Mouse (Mus musculus) forebrain, embryonic 14.5 days (tissue): Measurements from ENCODE around the gene Asic2. TPM values are rescaled to one million over a fixed set of nuclear protein-coding genes. Genes with fewer than 3 reads are reported as not detected.

Experiments
- ATAC-seq: fragments of 200-750 bp; cut with Nextera tagmentation; 2 replicates; pipeline ENCODE4 v1.8.0; 2017; ENCODE audit warnings: mild to moderate bottlenecking, moderate library complexity
- DNase-seq: peaks from one replicate; pipeline ENCODE4 v3.0.0-alpha.2; 2015; ENCODE audit warnings: low spot score
- H3K27ac ChIP-seq: fragments of 300-500 bp; sonication (generic); 2 replicates; pipeline ENCODE4 v1.5.1; 2014; ENCODE audit warnings: low read depth, mild to moderate bottlenecking, control low read depth, low read length, moderate library complexity
- H3K27me3 ChIP-seq: fragments of 300-500 bp; sonication (generic); replicated peaks from 2 replicates; pipeline ENCODE4 v1.6.1; 2014; ENCODE audit warnings: low read length, control low read depth, mixed read lengths; ENCODE audit not compliant: control insufficient read depth, insufficient read depth
- H3K36me3 ChIP-seq: fragments of 300-500 bp; sonication (generic); 2 replicates; pipeline ENCODE4 v1.6.1; 2014; ENCODE audit warnings: low read length, control low read depth; ENCODE audit not compliant: control insufficient read depth, insufficient read depth
- H3K4me1 ChIP-seq: fragments of 300-500 bp; sonication (generic); 2 replicates; pipeline ENCODE4 v1.6.1; 2014; ENCODE audit warnings: antibody characterized with exemption, low read length, control low read depth; ENCODE audit not compliant: control insufficient read depth, insufficient read depth
- H3K4me2 ChIP-seq: fragments of 300-500 bp; sonication (generic); 2 replicates; pipeline ENCODE4 v1.6.1; 2014; ENCODE audit warnings: mild to moderate bottlenecking, control low read depth, low read length
- H3K4me3 ChIP-seq: fragments of 300-500 bp; sonication (generic); 2 replicates; pipeline ENCODE4 v1.5.1; 2014; ENCODE audit warnings: low read depth, low read length, control low read depth
- H3K9ac ChIP-seq: fragments of 300-500 bp; sonication (generic); 2 replicates; pipeline ENCODE4 v1.6.1; 2014; ENCODE audit warnings: mild to moderate bottlenecking, low read length, control low read depth, moderate library complexity
- H3K9me3 ChIP-seq: fragments of 300-500 bp; sonication (generic); replicated peaks from 2 replicates; pipeline ENCODE4 v1.6.1; 2016; ENCODE audit warnings: low read length, control low read depth, mixed read lengths; ENCODE audit not compliant: control insufficient read depth
- WGBS: fragments of 180-500 bp; shearing (Covaris S2); extraction: QIAGEN DNeasy Blood & Tissue Kit; methylation state at CpG from one replicate; pipeline ENCODE4 v1.1.7; 2014; 5-methylcytosine and 5-hydroxymethylcytosine counted together
- polyA plus RNA-seq: library from polyadenylated mRNA; unstranded; fragments of >200 nt; fragmentation: Nextera tagmentation; extraction: Ambion mirVana; gene quantifications from 2 replicates; pipeline ENCODE4 v1.2.1, GENCODE M21; 2014

The Asic2 gene
- polyA plus RNA-seq, 1 experiment from 2014 or later, result 3.8 TPM

DNA sequence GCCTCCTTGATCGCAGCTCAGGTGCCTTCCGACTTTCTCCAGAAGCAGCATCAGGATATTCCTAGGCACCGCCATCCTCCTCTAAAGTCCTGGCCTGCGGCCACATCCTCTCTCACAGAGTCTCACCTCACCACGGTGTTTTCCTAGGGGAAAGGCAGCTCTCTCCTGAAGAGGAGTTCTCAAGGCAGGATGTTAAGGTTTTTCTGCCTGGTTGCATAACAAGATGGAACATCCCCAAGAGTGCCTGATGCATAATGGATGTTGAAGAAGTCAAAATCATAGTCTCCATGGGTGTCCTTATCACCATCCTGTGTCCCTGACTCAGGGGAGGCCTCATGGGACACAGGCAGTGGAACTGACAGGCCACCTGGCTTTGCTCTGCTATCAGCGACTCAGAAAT, 1060.4 kb downstream of the Asic2 start:
- H3K4me1 ChIP-seq, result no peaks in the 10 kb centered on the region
- ATAC-seq, result no peak
- H3K9ac ChIP-seq, result no peak overlapping the region
- H3K27ac ChIP-seq, result no peak overlapping the region
- no peaks in the 10 kb centered on the region for H3K27me3 ChIP-seq
- no peak overlapping the region for H3K4me2 ChIP-seq
- no peaks in the 10 kb centered on the region for H3K9me3 ChIP-seq
- no peak overlapping the region for H3K4me3 ChIP-seq
- H3K36me3 ChIP-seq, result no peaks in the 10 kb centered on the region
- WGBS, result 94% methylated on average over 6 of the region's 6 CpGs
- no peak for DNase-seq

DNA sequence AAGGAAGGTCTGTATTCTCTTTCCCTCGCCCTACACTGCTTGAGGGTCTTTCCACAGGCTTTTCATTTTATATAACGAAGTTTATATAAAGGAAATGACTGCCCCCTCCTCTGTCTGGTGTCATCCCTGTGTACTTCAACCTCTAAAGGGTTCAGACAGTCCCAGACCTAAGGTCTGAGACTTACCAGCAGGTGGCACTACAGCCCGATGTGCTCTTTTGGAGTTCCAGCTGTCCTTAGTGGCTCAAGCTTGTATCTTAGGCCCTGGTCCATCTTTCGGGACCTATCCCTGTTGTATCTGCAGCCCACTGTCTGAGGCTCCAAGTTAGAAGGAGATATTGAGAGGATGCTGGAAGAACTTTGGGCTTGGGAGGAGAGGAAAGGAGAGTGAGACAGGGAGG, 1061.8 kb downstream of the Asic2 start:
- Histone ChIP-seq H3K36me3 (no peaks in the 10 kb centered on the region), H3K27me3 (no peaks in the 10 kb centered on the region), H3K27ac (no peak overlapping the region), H3K4me2 (no peak overlapping the region), H3K4me1 (no peaks in the 10 kb centered on the region), H3K4me3 (no peak overlapping the region), H3K9ac (no peak overlapping the region), H3K9me3 (no peaks in the 10 kb centered on the region)
- no peak for ATAC-seq
- WGBS, result 31% methylated on average over 4 of the region's 4 CpGs
- peak; percentile 78 for DNase-seq

DNA sequence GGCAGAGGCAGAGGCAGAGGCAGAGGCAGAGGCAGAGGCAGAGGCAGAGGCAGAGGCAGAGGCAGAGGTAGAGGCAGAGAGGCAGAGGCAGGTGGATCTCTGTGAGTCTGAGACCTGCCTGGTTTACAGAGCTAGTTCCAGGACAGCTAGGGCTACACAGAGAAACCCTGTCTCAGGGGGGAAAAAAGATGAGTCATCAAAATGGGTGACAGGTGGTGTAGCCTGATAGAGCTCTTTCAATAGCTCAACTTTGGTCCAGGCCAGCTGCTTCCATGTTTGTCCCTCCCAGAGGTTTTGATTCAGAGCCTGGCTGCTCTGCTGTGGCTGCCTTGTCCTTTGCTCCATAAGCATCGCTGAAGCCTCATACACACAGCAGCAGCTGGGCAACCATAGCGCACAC, 1063.7 kb downstream of the Asic2 start:
- Histone ChIP-seq H3K4me1 (no peaks in the 10 kb centered on the region), H3K9ac (no peak overlapping the region), H3K27me3 (no peaks in the 10 kb centered on the region), H3K36me3 (no peaks in the 10 kb centered on the region), H3K4me2 (no peak overlapping the region), H3K27ac (no peak overlapping the region), H3K4me3 (no peak overlapping the region), H3K9me3 (no peaks in the 10 kb centered on the region)
- DNase-seq (no peak), ATAC-seq (no peak)
- 88% methylated on average over 2 of the region's 2 CpGs for WGBS

DNA sequence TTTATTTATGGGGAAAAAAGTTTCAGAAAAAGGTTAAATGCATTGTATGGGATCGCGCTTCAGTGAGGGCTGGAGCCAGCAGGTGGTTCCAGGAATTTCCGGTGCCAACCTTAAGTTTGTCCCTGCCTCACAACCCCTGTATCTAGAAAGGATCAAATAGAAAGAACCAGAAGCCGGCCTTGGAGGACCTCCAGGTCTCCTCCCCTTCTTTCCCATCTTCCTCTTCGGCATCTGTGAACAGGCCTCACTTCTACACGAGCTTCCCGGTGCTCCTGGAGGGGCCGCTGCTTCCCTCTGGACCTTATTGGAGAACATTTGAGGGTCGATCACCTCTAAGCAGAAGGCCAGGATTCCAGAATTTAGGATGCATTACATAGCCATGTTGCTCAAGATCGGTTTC, 1064.8 kb downstream of the Asic2 start:
- no peak overlapping the region for H3K27ac ChIP-seq
- H3K4me2 ChIP-seq, result no peak overlapping the region
- no peaks in the 10 kb centered on the region for H3K9me3 ChIP-seq
- ATAC-seq (no peak), DNase-seq (no peak)
- no peaks in the 10 kb centered on the region for H3K36me3 ChIP-seq
- no peak overlapping the region for H3K9ac ChIP-seq
- H3K4me3 ChIP-seq, result no peak overlapping the region
- 80% methylated on average over 10 of the region's 10 CpGs for WGBS
- H3K4me1 ChIP-seq, result no peaks in the 10 kb centered on the region
- H3K27me3 ChIP-seq, result no peaks in the 10 kb centered on the region

DNA sequence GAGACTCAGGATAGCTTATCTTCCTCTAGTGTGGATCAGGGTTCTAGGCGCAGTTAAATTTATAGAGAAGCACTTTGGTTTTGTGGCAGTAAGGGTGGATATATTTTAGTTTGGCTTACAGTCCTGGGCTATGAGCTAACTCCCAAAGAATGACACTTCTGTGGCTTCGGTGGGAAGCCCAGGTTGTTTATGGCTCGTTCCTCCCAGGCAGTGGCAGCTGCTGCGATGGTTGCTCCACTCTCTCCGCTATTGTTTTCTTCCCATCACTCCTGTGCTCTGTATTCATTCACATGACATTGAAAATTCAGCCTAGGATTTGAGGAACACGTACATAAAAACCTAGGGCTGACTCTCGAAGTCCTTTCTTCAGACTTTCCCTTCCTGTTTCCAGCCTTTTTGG, 1065.6 kb downstream of the Asic2 start:
- ATAC-seq, result no peak
- Histone ChIP-seq H3K27ac (no peak overlapping the region), H3K4me2 (no peak overlapping the region), H3K9ac (no peak overlapping the region), H3K9me3 (no peaks in the 10 kb centered on the region), H3K36me3 (no peaks in the 10 kb centered on the region), H3K4me3 (no peak overlapping the region), H3K27me3 (no peaks in the 10 kb centered on the region), H3K4me1 (no peaks in the 10 kb centered on the region)
- 48% methylated on average over 7 of the region's 7 CpGs for WGBS
- DNase-seq, result no peak

DNA sequence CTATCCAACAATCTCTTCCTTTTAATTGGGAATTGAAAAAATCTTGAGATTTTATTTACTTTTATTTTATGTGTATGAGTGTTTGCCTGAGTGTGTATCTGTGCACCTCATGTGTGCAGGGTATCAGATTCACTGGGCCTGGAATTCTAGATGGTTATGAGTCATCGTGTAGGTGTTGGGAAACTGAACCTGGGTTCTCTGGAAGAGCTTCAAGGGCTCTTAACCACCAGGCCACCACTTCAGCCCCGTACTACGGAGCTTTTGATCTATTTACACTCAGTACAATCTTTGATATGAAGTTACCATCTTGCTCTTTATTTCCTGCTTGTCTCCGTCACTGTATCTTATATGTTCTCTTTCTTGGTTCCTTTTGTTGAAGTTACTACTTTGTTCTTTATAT, 1067.7 kb downstream of the Asic2 start:
- H3K4me1 ChIP-seq, result no peaks in the 10 kb centered on the region
- no peaks in the 10 kb centered on the region for H3K36me3 ChIP-seq
- H3K4me3 ChIP-seq, result no peak overlapping the region
- no peak overlapping the region for H3K27ac ChIP-seq
- H3K4me2 ChIP-seq, result no peak overlapping the region
- H3K27me3 ChIP-seq, result no peaks in the 10 kb centered on the region
- 89% methylated on average over 4 of the region's 4 CpGs for WGBS
- DNase-seq, result no peak
- H3K9me3 ChIP-seq, result no peaks in the 10 kb centered on the region
- no peak for ATAC-seq
- H3K9ac ChIP-seq, result no peak overlapping the region

DNA sequence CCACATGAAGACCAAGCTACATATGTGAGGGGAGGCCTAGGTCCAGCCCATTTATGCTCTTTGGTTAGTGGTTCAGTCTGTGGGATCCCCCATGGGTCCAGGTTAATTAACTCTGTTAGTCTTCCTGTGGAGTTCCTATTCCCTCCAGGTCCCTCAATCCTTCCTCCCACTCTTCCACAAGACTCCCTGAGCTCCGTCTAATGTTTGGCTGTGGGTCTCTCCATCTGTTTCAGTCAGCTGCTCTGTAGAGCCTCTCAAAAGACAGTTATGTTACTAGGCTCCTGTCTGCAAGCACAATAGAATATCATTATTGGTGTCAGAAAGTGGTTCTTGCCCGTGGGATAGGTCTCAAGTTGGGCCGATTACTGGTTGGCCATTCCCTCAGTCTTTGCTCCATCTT, 1072.4 kb downstream of the Asic2 start:
- Histone ChIP-seq H3K36me3 (no peaks in the 10 kb centered on the region), H3K4me3 (no peak overlapping the region), H3K9me3 (no peaks in the 10 kb centered on the region), H3K4me1 (no peaks in the 10 kb centered on the region), H3K9ac (no peak overlapping the region), H3K27ac (no peak overlapping the region), H3K27me3 (no peaks in the 10 kb centered on the region), H3K4me2 (no peak overlapping the region)
- ATAC-seq (no peak), DNase-seq (no peak)
- 79% methylated on average over 3 of the region's 3 CpGs for WGBS

DNA sequence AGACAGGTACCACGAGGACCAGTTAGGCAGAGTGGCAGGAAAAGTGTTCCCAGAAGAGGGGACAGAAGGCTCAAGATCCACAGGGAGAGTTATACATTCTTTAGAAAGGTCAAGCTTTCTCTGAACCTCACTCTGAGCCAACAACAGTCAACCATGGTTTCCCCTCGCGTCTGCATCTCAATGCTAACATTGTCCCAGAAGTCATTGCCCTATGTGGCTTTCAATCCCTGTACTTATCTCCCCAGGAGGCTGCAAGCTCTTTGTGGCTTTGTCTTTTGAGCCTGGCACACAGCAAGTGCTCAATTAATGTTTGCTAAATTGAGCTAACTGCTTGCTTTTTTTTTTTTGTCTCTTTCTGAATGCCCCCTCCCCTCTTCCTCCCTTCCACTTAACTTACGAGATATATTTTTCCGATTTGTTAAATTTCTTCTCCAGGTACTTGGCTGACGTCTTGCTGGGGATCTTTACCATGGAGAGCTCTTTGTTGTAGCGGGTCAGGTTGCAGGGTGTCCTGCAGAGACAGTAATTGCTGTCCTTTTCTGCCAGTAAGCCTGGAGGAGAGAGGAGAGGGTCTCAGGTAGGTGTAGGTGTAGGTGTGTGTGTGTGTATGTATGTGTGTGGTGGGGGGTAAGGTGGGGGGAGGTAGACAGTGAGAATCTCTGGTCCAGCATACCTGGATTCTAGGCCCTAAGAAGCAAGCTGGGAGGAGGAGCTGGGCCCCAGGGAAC, 1078.8 kb downstream of the Asic2 start:
- H3K9me3 ChIP-seq, result no peaks in the 10 kb centered on the region
- no peak for DNase-seq
- H3K4me3 ChIP-seq, result no peak overlapping the region
- no peak overlapping the region for H3K4me2 ChIP-seq
- H3K27me3 ChIP-seq, result no peaks in the 10 kb centered on the region
- no peaks in the 10 kb centered on the region for H3K4me1 ChIP-seq
- H3K36me3 ChIP-seq, result no peaks in the 10 kb centered on the region
- no peak overlapping the region for H3K27ac ChIP-seq
- WGBS, result 3% methylated on average over 7 of the region's 7 CpGs
- no peak for ATAC-seq
- no peak overlapping the region for H3K9ac ChIP-seq

DNA sequence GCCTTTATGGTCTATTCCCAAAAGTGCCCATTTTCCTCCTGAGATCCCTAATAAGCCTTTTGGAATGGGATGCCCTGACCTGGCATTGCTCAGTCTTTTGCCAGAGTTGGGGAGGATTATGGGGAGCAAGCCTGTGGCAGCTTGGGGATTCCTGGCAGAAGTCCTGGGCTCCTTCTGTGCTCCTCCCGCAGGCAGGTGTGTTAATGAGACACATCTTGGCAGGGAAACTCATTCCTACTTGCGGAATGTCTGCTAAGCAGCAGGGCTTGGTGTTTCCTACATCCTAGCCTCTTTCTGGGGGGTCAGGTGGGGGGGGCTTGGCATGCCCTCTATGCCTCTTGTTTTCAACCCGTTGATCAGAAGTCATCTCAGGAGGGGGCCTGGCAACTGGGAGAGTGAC, 1081.2 kb downstream of the Asic2 start:
- H3K9me3 ChIP-seq, result no peaks in the 10 kb centered on the region
- H3K27me3 ChIP-seq, result no peaks in the 10 kb centered on the region
- no peak overlapping the region for H3K27ac ChIP-seq
- H3K4me1 ChIP-seq, result no peaks in the 10 kb centered on the region
- WGBS, result 32% methylated on average over 3 of the region's 3 CpGs
- H3K9ac ChIP-seq, result no peak overlapping the region
- H3K4me3 ChIP-seq, result no peak overlapping the region
- DNase-seq (peak; percentile 54), ATAC-seq (no peak)
- H3K36me3 ChIP-seq, result no peaks in the 10 kb centered on the region
- H3K4me2 ChIP-seq, result no peak overlapping the region
